8 mouse cellular contexts compared by ENCODE assay signal in the genomic region with DNA sequence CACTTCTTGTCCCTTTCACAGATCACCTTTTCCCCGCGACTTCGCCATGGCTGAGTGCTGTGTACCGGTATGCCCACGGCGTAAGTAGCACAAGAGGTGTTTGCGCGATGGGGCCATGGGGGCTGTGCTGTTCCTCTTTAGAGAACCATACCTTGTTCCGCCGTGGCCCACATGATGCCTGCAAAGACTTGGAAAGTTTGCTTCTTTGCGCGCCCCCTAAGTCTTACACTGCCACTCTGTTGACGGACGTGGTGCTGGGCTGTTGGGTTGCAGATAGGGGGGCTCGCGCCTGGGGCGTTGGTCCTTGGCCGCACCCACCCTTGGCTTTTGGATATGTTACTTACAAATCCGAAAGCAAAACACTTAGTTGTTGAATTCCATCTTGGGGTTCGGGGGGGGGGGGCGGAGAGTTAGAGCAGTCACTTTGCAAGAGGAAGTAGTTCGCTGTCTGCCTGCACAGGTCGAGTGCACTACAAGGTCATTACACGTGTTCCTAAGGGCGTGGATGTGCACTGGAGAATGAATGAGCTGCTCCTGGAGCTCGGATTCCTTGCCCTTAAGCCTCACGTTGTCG. TPM values are rescaled to one million over a fixed set of nuclear protein-coding genes. Genes with fewer than 3 reads are reported as not detected.
DNase-seq lines count a peak whose midpoint lies in the region; TF ChIP-seq lines count a peak whose summit lies in the region.

No protein-coding gene starts in this region.

- peak overlapping the region; percentile 99 for H3K4me3 ChIP-seq in kidney, adult 2 months (ENCODE audit: insufficient read depth, low read depth, low read length)
- H3K4me3 ChIP-seq in cortical plate, adult 2 months (ENCODE audit: insufficient read depth, low read length): peak overlapping the region; percentile 85
- peak overlapping the region; percentile 100 for H3K4me3 ChIP-seq in macrophage (ENCODE audit: inconsistent target)

- H3K27ac ChIP-seq in kidney, adult 2 months (ENCODE audit: insufficient read depth, low read depth, low read length): peak overlapping the region; percentile 99
- peak overlapping the region; percentile 99 for H3K27ac ChIP-seq in cortical plate, adult 2 months (ENCODE audit: insufficient read depth, low read length)
- peak overlapping the region; percentile 93 for H3K27ac ChIP-seq in macrophage

- H3K79me2 ChIP-seq in macrophage (ENCODE audit: inconsistent target): peaks cover 55% of the 10 kb centered on the region

- under 1% methylated on average over 28 of the region's 28 CpGs for WGBS in kidney, adult 2 months
- WGBS in macrophage (ENCODE audit: missing documents): under 1% methylated on average over 28 of the region's 28 CpGs

- DNase-seq in kidney, adult 2 months: peak; percentile 63
- DNase-seq in kidney, postnatal 10 days: no peak
- DNase-seq in induced T-regulatory cell, adult 2 months (ENCODE audit: low read depth): peak; percentile 73
- no peak for DNase-seq in right cerebral cortex, postnatal 4 days
- no peak for DNase-seq in urinary bladder, postnatal 25 days (ENCODE audit: low spot score)
- no peak for DNase-seq in frontal cortex, postnatal 25 days (ENCODE audit: low spot score in 2 of 2)

- peaks cover 9% of the 10 kb centered on the region; the same call in 1 of the 2 replicates for H3K4me1 ChIP-seq in kidney, adult 2 months (ENCODE audit: control insufficient read depth, insufficient read depth, low read length)
- H3K4me1 ChIP-seq in cortical plate, adult 2 months (ENCODE audit: control insufficient read depth, insufficient read depth, low read length): no peaks in the 10 kb centered on the region

- TF ChIP-seq CTCF in kidney, adult 2 months (conservative IDR thresholded peaks at IDR 0.05; ENCODE audit: insufficient read depth, insufficient read length, low read depth, low read length): no peak
- TF ChIP-seq CTCF in cortical plate, adult 2 months (IDR thresholded peaks at IDR 0.05; ENCODE audit: extremely low read depth, insufficient read depth, low read length): no peak

- peaks cover 1% of the 10 kb centered on the region for H3K36me3 ChIP-seq in kidney, adult 2 months (ENCODE audit: control insufficient read depth, insufficient read depth, low read length)
- peaks cover 34% of the 10 kb centered on the region for H3K36me3 ChIP-seq in macrophage (ENCODE audit: inconsistent target)

- TF ChIP-seq POLR2A in kidney, adult 2 months (IDR thresholded peaks at IDR 0.05; ENCODE audit: low read depth, low read length): no peak
- no peak for TF ChIP-seq POLR2A in cortical plate, adult 2 months (IDR thresholded peaks at IDR 0.05; ENCODE audit: extremely low read depth, insufficient read depth, low read length)

- no peaks in the 10 kb centered on the region for H3K27me3 ChIP-seq in kidney, adult 2 months (replicated peaks; ENCODE audit: control insufficient read depth, insufficient read depth, low read length)

RNA-seq across cellular contexts. Expression of a gene that starts 6.9 kb away (rescaled TPM):
- 140 and 166 TPM in 2 replicates for polyA plus RNA-seq in kidney, adult 2 months (2012; rRNA removed)
- polyA plus RNA-seq in cortical plate, adult 2 months (2012; rRNA removed): 179 and 183 TPM in 2 replicates
- 100 to 1,000 TPM in 25 of 26 experiments, 10 to 100 TPM in 1; 94.3 to 365 (median 256) TPM for total RNA-seq in macrophage (2018; cell fraction: chromatin; rRNA removed)
- 100 to 1,000 TPM; 191 to 292 (median 238) TPM for total RNA-seq in macrophage (2018; cell fraction: cytosol; rRNA removed)
- 100 to 1,000 TPM in 24 of 26 experiments, 10 to 100 TPM in 2; 94.1 to 222 (median 173) TPM for total RNA-seq in macrophage (2018; cell fraction: nucleus; rRNA removed)
- polyA plus RNA-seq in macrophage (2018): 247 to 425 TPM (median 316 TPM) in 3 replicates

RNA-seq across cellular contexts. Expression of a gene that starts 16.9 kb away (rescaled TPM):
- polyA plus RNA-seq in kidney, adult 2 months (2012; rRNA removed): 30.3 and 35.2 TPM in 2 replicates
- polyA plus RNA-seq in cortical plate, adult 2 months (2012; rRNA removed): 30.2 and 31.6 TPM in 2 replicates
- total RNA-seq in macrophage (2018; cell fraction: chromatin; rRNA removed): 10 to 100 TPM in 22 of 26 experiments, 1 to 10 TPM in 4; 5.4 to 30.4 (median 18.9) TPM
- 10 to 100 TPM; 26.9 to 54.3 (median 43.4) TPM for total RNA-seq in macrophage (2018; cell fraction: cytosol; rRNA removed)
- 10 to 100 TPM in 25 of 26 experiments, 1 to 10 TPM in 1; 9.2 to 42.0 (median 25.0) TPM for total RNA-seq in macrophage (2018; cell fraction: nucleus; rRNA removed)
- 7.5 to 38.3 TPM (median 24.5 TPM) in 3 replicates for polyA plus RNA-seq in macrophage (2018)

Comparison
In these comparisons a context has a peak if more than half of its experiments do, and no peak if none do; other contexts are left out.
1. DNase-seq: peak in kidney, adult 2 months (single experiment) and induced T-regulatory cell, adult 2 months (single experiment); none in kidney, postnatal 10 days (single experiment), right cerebral cortex, postnatal 4 days (single experiment), urinary bladder, postnatal 25 days (single experiment) and frontal cortex, postnatal 25 days (0 of 2).
2. Peak in every context shown above with its lines, with median percentiles within 50 percentile points of each other: H3K27ac ChIP-seq and H3K4me3 ChIP-seq.